Mouse (Mus musculus): ENCODE data around the gene Slc35b1. TPM values are rescaled to one million over a fixed set of nuclear protein-coding genes. Genes with fewer than 3 reads are reported as not detected.

Slc35b1 gene
- polyA plus RNA-seq, 1 experiment, result 0.98 TPM

DNA sequence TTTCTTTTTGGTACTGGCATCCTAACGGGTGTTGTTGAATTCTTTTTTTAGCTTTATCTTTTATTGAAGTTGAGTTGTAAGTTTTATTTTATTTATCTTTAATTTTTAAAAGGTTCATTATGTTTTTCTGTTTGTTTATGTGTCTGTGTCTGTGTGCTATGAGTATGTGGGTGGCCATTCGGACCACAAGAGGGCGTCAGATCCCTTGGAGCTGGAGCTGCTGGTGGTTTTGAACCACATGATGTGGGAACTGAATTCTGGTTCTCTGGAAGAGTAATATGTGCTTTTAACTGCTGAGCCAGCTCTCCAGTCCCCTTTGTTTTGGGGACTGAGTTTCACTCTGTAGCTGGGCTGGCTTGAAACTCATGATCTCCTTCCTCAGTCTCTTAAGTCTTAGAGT, 39.0 kb downstream of the Slc35b1 start:
- Histone ChIP-seq H3K36me3 (ENCODE audit: control insufficient read depth) (peaks cover 23% of the 10 kb centered on the region), H3K4me3 (replicated peaks) (no peak overlapping the region), H3K27me3 (ENCODE audit: control insufficient read depth) (no peaks in the 10 kb centered on the region), H3K9me3 (ENCODE audit: control insufficient read depth, low read length) (no peaks in the 10 kb centered on the region), H3K4me1 (ENCODE audit: control insufficient read depth) (peaks cover 5% of the 10 kb centered on the region)
- TF ChIP-seq TAL1 (IDR thresholded peaks at IDR 0.05; ENCODE audit: low read length), result no peak
- TF ChIP-seq GATA1 (IDR thresholded peaks at IDR 0.05; ENCODE audit: low read length), result no peak

GRCm38 (mm10) chr11:95431344-95431743, 46.9 kb downstream of the Slc35b1 start:
- Histone ChIP-seq H3K9me3 (ENCODE audit: control insufficient read depth, low read length) (no peaks in the 10 kb centered on the region), H3K4me1 (ENCODE audit: control insufficient read depth) (peaks cover 17% of the 10 kb centered on the region), H3K36me3 (ENCODE audit: control insufficient read depth) (peaks cover 26% of the 10 kb centered on the region), H3K4me3 (replicated peaks) (no peak overlapping the region), H3K27me3 (ENCODE audit: control insufficient read depth) (no peaks in the 10 kb centered on the region)
- no peak for TF ChIP-seq GATA1 (IDR thresholded peaks at IDR 0.05; ENCODE audit: low read length)
- TF ChIP-seq TAL1 (IDR thresholded peaks at IDR 0.05; ENCODE audit: low read length), result no peak

DNA sequence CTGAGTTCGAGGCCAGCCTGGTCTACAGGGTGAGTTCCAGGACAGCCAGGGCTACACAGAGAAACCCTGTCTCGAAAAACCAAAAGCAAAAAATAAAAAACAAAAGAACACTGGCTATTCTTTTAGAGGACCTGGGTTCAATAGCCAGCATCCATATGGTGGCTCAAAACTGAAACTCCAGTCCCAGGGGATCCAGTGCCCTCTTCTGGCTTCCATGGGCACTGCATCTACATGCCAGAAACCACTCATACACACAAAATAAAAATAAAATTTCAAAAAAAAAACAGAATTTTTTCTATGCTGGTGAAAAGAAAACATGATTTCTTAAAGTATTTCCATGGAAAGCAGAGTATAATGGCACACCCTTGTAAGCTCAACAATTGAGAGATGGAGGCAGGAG, 47.7 kb downstream of the Slc35b1 start:
- H3K4me3 ChIP-seq (replicated peaks), result no peak overlapping the region
- no peaks in the 10 kb centered on the region for H3K9me3 ChIP-seq (ENCODE audit: control insufficient read depth, low read length)
- no peaks in the 10 kb centered on the region for H3K27me3 ChIP-seq (ENCODE audit: control insufficient read depth)
- peaks cover 26% of the 10 kb centered on the region for H3K36me3 ChIP-seq (ENCODE audit: control insufficient read depth)
- TF ChIP-seq TAL1 (IDR thresholded peaks at IDR 0.05; ENCODE audit: low read length) (no peak), GATA1 (IDR thresholded peaks at IDR 0.05; ENCODE audit: low read length) (no peak)
- peaks cover 17% of the 10 kb centered on the region for H3K4me1 ChIP-seq (ENCODE audit: control insufficient read depth)

Other genes with a start within 250 kb of the Slc35b1 start
- not detected in 2 replicates for gene Dlx4, start 238.4 kb upstream of the Slc35b1 start, polyA plus RNA-seq (2012)
- gene Tac4, start 123.2 kb upstream of the Slc35b1 start, polyA plus RNA-seq (2012), result not detected in 2 replicates
- 1.3 and 1.4 TPM in 2 replicates for gene Kat7, start 74.4 kb upstream of the Slc35b1 start, polyA plus RNA-seq (2012)
- gene Fam117a, start 47.7 kb upstream of the Slc35b1 start, polyA plus RNA-seq (2012), result 184 and 248 TPM in 2 replicates
- 2.4 and 3.0 TPM in 2 replicates for gene Spop, start 29.4 kb downstream of the Slc35b1 start, polyA plus RNA-seq (2012)
- not detected in 2 replicates for gene Nxph3, start 129.9 kb downstream of the Slc35b1 start, polyA plus RNA-seq (2012)
- gene Ngfr, start 203.0 kb downstream of the Slc35b1 start, polyA plus RNA-seq (2012), result 0.02 TPM in 1 of 2 replicates, not detected in the other